Mouse (Mus musculus): ENCODE data around the gene Inpp4b.
A peak's percentile ranks its signal among the peaks of the same experiment; 100 is the strongest.

Gene Inpp4b

DNA sequence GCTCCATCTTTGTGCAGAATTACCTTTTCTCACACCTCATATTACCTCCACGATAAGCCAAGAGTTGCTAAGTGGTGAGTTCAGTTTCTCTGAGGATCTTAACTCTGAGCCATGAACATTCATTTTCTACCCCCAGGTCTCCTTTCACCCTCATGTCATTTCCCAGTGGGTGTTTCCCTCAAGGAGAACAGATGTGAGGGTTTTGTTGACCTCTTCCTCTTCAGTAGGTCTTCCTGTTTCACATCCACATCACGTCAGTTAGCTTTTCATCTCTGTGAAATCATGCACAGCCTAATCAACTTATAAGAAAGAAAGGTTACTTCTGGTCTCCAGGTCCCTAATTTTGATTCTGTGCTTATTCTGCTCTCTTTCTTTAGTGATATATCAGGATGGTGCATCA lies 124.4 kb downstream of the Inpp4b start:
- no peak for DNase-seq (ENCODE audit: extremely low spot score)

DNA sequence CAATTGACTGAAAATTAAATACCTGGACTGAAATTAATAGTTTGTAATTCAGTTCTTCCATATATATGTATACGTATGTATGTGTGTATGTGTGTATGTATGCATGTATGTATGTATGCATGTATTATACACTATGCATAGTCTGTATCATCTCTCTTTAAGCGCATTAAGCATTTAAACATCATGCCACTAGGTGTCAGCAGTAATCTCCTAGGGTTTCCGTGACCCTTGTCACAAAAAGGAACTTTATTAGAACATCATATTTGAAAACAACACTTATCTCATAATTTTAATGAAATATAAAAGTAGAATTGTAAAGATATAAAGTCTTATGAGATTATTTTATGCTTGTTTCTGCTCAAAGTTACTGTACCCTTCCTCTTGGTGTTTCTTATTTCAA lies 136.3 kb downstream of the Inpp4b start:
- DNase-seq (ENCODE audit: extremely low spot score), result no peak

DNA sequence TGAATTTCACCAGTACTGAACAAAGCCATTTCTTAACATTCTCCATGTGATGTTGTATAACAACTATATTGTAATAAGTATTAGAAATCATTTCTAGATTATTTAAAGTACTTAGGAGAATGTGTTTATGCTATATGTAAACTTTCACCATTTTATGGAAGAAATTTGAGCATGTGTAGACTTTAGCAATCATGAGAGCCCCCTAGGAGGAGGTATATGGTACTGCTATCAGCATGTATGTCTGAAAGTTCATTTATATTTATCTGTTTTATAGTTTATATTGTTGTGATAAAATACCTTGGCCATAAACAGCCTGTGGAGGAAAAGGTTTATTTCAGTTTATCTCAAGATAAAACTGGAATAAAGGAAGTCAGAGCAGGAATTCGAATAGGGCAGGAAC lies 141.5 kb downstream of the Inpp4b start:
- DNase-seq (ENCODE audit: extremely low spot score), result no peak

GRCm38 (mm10) chr8:81485626-81486025 lies 143.3 kb downstream of the Inpp4b start:
- no peak for DNase-seq (ENCODE audit: extremely low spot score)

DNA sequence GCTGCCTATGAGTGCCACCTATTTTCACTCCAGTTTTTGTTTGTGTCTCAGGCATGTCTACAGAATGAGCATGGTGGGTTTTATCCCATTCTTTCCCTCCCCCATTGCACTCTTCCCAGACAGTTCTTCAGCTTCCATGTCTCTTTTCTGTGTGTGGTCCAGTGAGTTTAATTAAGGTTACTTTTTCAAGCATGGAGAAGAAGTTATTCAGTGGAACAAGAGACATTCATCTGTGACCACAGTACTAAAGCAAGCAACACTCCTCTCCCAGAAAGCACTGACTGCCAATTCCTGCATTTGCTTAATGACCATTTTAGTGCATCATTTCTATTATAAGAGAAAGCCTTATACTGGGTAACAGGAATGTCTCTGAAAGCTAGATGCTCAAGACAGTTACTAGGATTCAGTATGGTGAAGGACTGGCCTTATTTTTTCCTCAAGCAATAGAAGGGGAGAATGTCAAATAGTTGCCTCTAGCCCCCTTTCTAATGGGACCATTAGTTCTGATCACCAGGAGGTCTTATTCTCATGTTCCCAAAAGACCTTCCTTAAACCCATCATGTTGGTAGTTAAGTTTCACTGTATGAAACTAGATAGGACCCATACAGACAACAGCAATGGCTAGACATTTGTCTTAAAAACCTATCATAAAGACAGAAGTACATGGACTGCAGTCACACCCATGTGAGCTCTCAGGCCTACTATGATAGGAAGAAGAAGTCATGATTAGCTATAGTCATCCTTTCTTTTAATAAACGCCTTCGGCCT lies 147.7 kb downstream of the Inpp4b start:
- no peak for DNase-seq (ENCODE audit: extremely low spot score)

GRCm38 (mm10) chr8:81491097-81491705 lies 148.8 kb downstream of the Inpp4b start:
- no peak for DNase-seq (ENCODE audit: extremely low spot score)

DNA sequence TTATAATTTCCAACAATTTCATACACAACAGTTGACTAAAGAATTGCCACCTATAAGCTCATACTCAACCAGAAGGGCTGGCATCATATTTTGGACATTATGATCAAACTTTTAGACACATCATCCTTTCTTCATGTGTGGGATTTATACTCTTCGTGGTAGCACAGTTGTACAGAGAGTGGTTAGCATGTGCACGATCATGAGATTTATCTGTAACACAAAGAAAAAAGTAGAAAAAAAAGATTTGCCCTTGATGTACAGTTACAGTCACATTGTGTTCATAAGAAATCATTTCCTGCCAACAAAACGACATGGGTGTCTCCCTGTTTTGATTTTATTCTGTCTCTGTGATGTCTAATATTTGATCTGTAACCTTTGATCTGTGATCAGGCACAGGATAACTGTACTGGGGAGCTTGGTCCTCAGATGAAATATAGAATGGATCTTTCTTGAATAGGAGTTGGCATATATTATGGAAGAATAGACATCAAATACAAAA lies 149.4 kb downstream of the Inpp4b start:
- DNase-seq (ENCODE audit: extremely low spot score), result no peak

GRCm38 (mm10) chr8:81494823-81495222 lies 152.5 kb downstream of the Inpp4b start:
- DNase-seq (ENCODE audit: extremely low spot score), result no peak

- DNase-seq (ENCODE audit: extremely low spot score), result no peak
Observed at GRCm38 (mm10) chr8:81497646-81498045, 155.3 kb downstream of the Inpp4b start.

DNA sequence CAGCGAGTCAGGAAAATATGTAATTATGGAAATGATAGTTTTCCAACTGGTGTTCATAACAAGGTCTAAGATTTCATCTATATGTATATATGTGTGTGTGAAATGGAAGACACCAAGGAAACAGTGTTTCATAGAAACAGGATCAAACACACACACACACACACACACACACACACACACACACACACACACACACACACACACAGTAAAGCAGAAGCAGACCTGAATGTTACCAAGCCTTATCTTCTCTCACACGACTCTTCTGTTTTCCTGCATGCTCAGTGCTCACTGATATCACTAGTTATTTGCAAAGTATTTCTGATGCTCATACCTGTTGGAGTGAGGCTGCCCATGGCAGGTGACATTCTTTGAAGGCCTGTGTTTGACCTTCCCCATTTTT lies 159.9 kb downstream of the Inpp4b start:
- DNase-seq (ENCODE audit: extremely low spot score), result no peak

DNA sequence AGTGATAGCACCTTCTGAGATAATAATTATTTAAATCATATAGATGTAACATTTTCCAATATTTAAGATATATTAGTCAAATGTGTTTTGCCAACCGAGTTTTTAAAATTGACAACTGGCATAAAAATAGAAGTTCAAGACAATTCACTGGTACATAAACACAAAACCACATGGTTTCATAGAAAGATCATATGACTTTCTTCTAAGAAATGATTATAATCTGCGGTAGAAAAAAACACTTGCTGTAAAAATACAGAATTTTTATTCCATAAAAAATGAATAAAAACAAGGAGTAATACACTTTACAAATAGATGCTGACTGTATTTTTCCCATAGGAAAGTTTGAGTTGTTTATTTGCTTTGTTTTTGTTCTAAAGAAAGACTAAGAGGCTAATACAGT lies 160.6 kb downstream of the Inpp4b start:
- DNase-seq (ENCODE audit: extremely low spot score), result no peak

- no peak for DNase-seq (ENCODE audit: extremely low spot score)
Observed at GRCm38 (mm10) chr8:81512826-81513225, 170.5 kb downstream of the Inpp4b start.

DNA sequence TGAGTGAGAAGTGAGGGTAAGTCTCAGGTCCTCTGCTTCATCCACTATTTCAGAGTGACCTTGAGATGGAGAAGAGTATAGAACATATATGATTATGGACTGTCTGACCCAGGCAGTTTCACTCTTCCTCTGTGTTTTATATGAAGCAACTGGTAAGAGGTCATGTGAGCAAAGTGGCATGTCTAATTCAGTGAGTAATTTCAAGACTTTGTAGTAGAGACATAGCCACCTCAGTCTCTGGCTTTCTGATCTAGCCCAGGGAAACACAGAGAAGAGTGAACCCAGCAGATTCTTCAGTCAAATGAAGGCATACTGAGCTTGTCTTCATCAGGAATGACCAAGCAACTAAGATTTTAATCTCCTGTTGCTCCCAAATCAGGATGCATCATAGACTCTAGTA lies 172.1 kb downstream of the Inpp4b start:
- DNase-seq (ENCODE audit: extremely low spot score), result no peak

DNA sequence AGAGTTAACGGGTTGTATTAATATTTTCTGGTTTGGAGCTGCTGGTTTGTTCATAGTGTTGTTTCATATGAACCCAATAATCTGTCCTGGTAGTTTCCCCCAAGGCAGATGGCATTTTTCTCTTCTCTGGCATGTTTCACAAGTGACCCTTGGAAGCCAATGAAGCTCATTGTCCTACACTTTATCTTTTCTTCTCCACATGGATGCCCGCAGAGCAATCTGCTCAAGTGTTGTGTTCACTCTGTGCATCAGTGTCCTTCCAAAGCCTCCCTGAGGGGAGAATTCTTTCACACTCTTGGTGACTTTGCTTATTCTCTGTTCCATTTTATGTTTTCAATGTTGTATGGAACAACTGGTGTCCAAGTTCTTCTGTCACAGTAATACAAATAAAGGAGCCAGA lies 179.7 kb downstream of the Inpp4b start:
- DNase-seq (ENCODE audit: extremely low spot score), result no peak

DNA sequence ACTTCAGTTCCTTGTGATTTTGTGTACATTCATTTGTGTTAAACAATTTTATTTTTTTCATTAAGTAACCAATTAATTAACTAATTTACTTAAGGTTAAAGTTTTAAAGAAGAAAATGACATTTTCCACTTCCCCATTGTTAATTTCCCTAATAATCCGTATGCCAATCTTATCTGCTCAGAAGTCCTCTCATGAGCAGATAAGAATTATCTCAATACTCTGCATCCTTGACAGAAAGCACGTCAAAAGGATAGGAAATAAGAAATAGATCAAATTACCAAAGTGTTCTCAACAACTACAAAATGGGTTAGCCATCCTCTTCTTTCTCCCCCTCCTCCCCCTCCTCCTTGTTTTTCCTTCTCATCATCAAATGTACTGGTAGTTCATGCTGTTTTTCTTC lies 182.2 kb downstream of the Inpp4b start:
- no peak for DNase-seq (ENCODE audit: extremely low spot score)

- peak; percentile 2 for DNase-seq (ENCODE audit: extremely low spot score)
Observed at GRCm38 (mm10) chr8:81527661-81528060, 185.3 kb downstream of the Inpp4b start.

GRCm38 (mm10) chr8:81538310-81538709 lies 196.0 kb downstream of the Inpp4b start:
- no peak for DNase-seq (ENCODE audit: extremely low spot score)

DNA sequence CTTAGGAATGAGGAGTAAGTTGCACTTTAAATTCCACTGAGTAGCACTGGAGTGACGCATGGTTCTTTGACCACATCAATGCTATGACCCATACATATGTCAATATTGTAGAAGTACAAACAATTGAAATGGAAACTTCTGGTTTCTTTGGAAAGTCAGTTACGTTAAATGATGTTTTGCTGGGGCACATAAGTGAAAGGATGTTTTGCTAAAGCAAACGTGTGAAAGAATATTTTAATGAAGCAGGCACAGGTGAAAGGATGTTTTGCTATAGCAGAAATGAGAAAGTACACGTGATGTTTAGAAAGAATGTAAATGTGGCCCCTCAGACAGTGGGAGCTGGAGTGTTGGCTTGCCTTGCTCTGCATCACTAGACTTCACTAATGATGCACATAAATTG lies 216.2 kb downstream of the Inpp4b start:
- no peak for DNase-seq (ENCODE audit: extremely low spot score)

DNA sequence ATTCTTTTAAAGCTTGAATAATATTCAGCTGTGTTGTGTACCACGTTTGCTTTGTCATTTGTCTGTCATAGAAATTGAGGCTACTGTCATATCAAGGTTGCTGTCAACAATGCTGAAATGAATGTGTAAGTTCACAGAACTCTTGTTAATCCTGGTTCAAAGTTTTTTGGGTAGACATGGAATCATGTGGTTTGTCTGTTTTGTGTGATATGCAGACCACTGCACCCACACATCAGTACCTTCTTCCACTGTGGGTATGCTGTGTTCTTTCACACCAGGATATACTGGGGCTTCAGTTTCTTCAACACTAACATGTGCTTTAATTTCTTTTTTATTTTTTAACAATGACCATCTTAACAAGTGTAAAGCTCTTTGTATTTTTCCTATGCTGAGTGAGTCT lies 220.0 kb downstream of the Inpp4b start:
- no peak for DNase-seq (ENCODE audit: extremely low spot score)

GRCm38 (mm10) chr8:81565484-81565883 lies 223.1 kb downstream of the Inpp4b start:
- no peak for DNase-seq (ENCODE audit: extremely low spot score)

DNA sequence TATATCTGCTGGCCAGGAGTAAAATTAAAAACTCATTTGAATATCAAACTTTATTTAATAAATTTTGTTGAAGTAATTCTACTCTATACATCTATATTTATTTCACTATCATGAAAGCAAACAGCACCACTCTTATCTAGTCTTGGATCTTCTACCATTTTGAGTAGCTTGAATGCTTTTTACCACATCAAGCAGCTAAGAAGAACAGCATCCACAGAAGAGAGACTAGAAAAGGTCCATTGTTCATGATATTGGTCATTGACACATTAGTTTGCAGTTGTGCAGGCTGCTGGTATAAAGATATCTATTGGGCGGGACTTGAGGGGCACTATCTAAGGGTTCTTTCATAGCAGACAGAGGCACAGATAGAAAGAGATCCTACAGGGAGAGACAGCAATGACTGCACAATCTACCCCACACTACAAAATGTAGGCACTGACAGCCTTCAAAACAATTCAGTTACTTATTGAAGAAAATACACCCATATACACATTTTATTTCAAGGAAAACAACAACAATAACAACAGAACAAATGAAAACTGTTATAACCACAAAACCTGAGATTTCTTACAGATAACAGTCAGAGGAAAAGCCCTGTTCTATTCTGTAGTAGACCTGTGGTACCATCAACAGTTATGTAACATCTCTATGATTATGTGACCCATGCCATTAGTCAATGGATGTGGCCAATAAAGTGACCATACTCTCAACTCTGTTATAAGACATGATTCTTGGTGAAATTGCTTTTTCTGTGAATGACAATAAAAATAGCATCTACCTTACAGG lies 230.2 kb downstream of the Inpp4b start:
- DNase-seq (ENCODE audit: extremely low spot score), result no peak

DNA sequence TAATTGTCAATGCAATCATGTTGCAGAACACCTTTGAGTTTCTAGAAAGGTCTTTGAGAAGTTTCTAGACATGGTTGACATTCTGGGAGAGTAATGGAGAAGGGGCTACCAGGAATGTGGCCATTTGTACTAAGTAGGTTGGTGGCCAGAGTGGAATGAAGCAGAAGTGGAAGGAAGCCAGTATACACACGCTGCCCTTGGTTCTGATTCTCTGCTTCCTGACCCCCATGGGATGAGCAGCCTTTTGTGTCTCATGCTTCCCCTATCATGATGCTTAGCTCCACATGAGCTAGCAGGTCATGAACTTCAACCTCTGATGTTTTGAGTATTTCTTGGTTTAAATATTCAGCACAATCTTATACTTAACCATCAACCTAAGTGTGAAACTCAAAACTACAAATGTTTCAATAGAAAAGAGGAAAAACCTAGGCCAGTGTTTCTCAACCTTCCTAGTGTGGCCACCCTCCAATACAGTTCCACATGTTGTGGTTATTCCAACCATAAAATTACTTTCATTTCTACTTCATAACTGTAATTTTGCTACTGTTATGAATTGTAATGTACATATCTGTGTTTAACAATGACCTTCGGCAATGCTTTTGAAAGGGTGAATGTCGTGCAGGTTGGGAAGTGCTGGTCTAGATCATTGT lies 233.0 kb downstream of the Inpp4b start:
- DNase-seq (ENCODE audit: extremely low spot score), result no peak
